In the genomic region with DNA sequence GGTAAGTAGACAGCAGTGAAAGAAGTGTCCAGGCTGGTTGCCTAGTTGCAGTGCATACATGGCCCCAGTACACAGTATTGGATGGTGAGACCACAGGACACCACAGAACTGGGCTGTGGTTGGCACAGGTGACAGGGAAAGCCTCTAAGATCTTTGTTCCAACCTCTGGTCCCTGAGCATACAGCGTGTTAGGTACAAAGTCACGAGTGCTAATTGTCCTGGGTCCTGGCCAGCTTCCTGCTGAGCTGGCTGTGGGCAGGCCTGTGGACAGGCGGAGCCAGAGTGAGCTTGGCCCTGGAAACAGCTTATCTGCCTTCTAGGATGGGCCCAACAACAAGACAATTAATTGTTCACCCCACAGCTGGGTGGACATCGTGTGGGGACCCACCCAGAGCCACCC, we compare ENCODE assay signal across 8 mouse cellular contexts. TPM values are rescaled to one million over a fixed set of nuclear protein-coding genes. Genes with fewer than 3 reads are reported as not detected.
DNase-seq lines count a peak whose midpoint lies in the region; ATAC-seq and TF ChIP-seq lines count a peak whose summit lies in the region.

No protein-coding gene starts in this region.

- H3K9me3 ChIP-seq in hindbrain, embryonic 10.5 days, result no peaks in the 10 kb centered on the region
- no peaks in the 10 kb centered on the region for H3K9me3 ChIP-seq in hindbrain, embryonic 11.5 days (ENCODE audit: control insufficient read depth, low read length)
- no peaks in the 10 kb centered on the region for H3K9me3 ChIP-seq in kidney, postnatal 0 days (replicated peaks; ENCODE audit: low read length)
- H3K9me3 ChIP-seq in limb, embryonic 10.5 days (replicated peaks), result no peaks in the 10 kb centered on the region

- 60% methylated on average over 4 of the region's 4 CpGs for WGBS in hindbrain, embryonic 10.5 days
- WGBS in hindbrain, embryonic 11.5 days, result 64% methylated on average over 4 of the region's 4 CpGs
- 68% methylated on average over 4 of the region's 4 CpGs for whole genome bisulfite sequencing in kidney, postnatal 0 days
- 86% methylated on average over 4 of the region's 4 CpGs for WGBS in limb, embryonic 10.5 days

- no peak for ATAC-seq in hindbrain, embryonic 11.5 days (ENCODE audit: low FRiP score)
- ATAC-seq in kidney, postnatal 0 days (replicated peaks; ENCODE audit: low FRiP score, low read depth), result peak; percentile 63; the same call in 1 of the 2 replicates

- no peak for DNase-seq in hindbrain, embryonic 10.5 days (ENCODE audit: low spot score)
- DNase-seq in hindbrain, embryonic 11.5 days (ENCODE audit: low spot score), result no peak
- DNase-seq in Muller cell, postnatal 12 days (ENCODE audit: inconsistent ontology term), result peak; percentile 56
- peak; percentile 80 to 87 for DNase-seq in cerebellum, postnatal 25 days
- DNase-seq in kidney, postnatal 0 days (ENCODE audit: low spot score), result peak; percentile 27
- DNase-seq in c-Kit-positive CD71-positive TER-119-positive erythroid progenitor cells, embryonic 14.5 days (ENCODE audit: low spot score), result no peak
- DNase-seq in gastrocnemius, postnatal 10 days, result no peak
- no peak for DNase-seq in limb, embryonic 10.5 days (ENCODE audit: low spot score)

- TF ChIP-seq CTCF in kidney, postnatal 0 days (IDR thresholded peaks at IDR 0.05; ENCODE audit: low read depth), result no peak

- no peak overlapping the region for H3K4me2 ChIP-seq in hindbrain, embryonic 11.5 days (replicated peaks; ENCODE audit: low read depth, low read length)
- no peak overlapping the region for H3K4me2 ChIP-seq in kidney, postnatal 0 days (ENCODE audit: low read length)

- no peaks in the 10 kb centered on the region for H3K36me3 ChIP-seq in hindbrain, embryonic 10.5 days
- H3K36me3 ChIP-seq in hindbrain, embryonic 11.5 days (ENCODE audit: control insufficient read depth, insufficient read depth, low read length), result no peaks in the 10 kb centered on the region
- H3K36me3 ChIP-seq in kidney, postnatal 0 days (ENCODE audit: insufficient read depth, low read length), result no peaks in the 10 kb centered on the region
- 0 out of 2 replicates have a peak, but pooled peaks cover 5% of the 10 kb centered on the region for H3K36me3 ChIP-seq in limb, embryonic 10.5 days

- H3K4me1 ChIP-seq in hindbrain, embryonic 10.5 days (replicated peaks), result peaks cover 33% of the 10 kb centered on the region
- 0 out of 2 replicates have a peak, but pooled peaks cover 3% of the 10 kb centered on the region for H3K4me1 ChIP-seq in hindbrain, embryonic 11.5 days (replicated peaks; ENCODE audit: control insufficient read depth, insufficient read depth, low read length)
- peaks cover 6% of the 10 kb centered on the region; the same call in 1 of the 2 replicates for H3K4me1 ChIP-seq in kidney, postnatal 0 days (replicated peaks; ENCODE audit: insufficient read depth, low read length)
- peaks cover 3% of the 10 kb centered on the region; the same call in 1 of the 2 replicates for H3K4me1 ChIP-seq in limb, embryonic 10.5 days

- H3K4me3 ChIP-seq in hindbrain, embryonic 10.5 days, result no peak overlapping the region
- H3K4me3 ChIP-seq in hindbrain, embryonic 11.5 days (ENCODE audit: low read depth, low read length), result no peak overlapping the region
- H3K4me3 ChIP-seq in kidney, postnatal 0 days (replicated peaks; ENCODE audit: low read depth, low read length), result no peak overlapping the region
- no peak overlapping the region for H3K4me3 ChIP-seq in limb, embryonic 10.5 days

- H3K27me3 ChIP-seq in hindbrain, embryonic 10.5 days (ENCODE audit: insufficient read depth, poor library complexity, severe bottlenecking), result peaks cover 7% of the 10 kb centered on the region; the same call in 1 of the 2 replicates
- 0 out of 2 replicates have a peak, but pooled peaks cover 5% of the 10 kb centered on the region for H3K27me3 ChIP-seq in hindbrain, embryonic 11.5 days (ENCODE audit: control insufficient read depth, insufficient read depth, low read length)
- H3K27me3 ChIP-seq in kidney, postnatal 0 days (ENCODE audit: insufficient read depth, low read length), result no peaks in the 10 kb centered on the region
- no peaks in the 10 kb centered on the region for H3K27me3 ChIP-seq in limb, embryonic 10.5 days (ENCODE audit: low read depth, poor library complexity, severe bottlenecking)

- H3K27ac ChIP-seq in hindbrain, embryonic 10.5 days, result peak overlapping the region; percentile 45; the same call in 1 of the 2 replicates
- no peak overlapping the region for H3K27ac ChIP-seq in hindbrain, embryonic 11.5 days (ENCODE audit: low read depth, low read length)
- H3K27ac ChIP-seq in kidney, postnatal 0 days, result 0 out of 2 replicates have a peak overlapping the region, but pooled peaks have one; percentile 10
- no peak overlapping the region for H3K27ac ChIP-seq in limb, embryonic 10.5 days

- no peak overlapping the region for H3K9ac ChIP-seq in hindbrain, embryonic 11.5 days (ENCODE audit: low read depth, low read length)
- no peak overlapping the region for H3K9ac ChIP-seq in kidney, postnatal 0 days (ENCODE audit: low read depth, low read length)

RNA-seq across cellular contexts. Expression of gene Fam83g, which starts 16.0 kb away (rescaled TPM):
- 0.68 and 1.8 TPM in 2 replicates for polyA plus RNA-seq in hindbrain, embryonic 10.5 days (2016; fragmentation: Nextera tagmentation; extraction: Ambion mirVana)
- polyA plus RNA-seq in hindbrain, embryonic 11.5 days (2014; fragmentation: Nextera tagmentation; extraction: Ambion mirVana), result 0.18 and 0.31 TPM in 2 replicates
- polyA plus RNA-seq in kidney, postnatal 0 days (2015; fragmentation: Nextera tagmentation; extraction: Ambion mirVana), result 2.7 and 2.9 TPM in 2 replicates
- under 1 TPM; 0.16 to 0.41 TPM for total RNA-seq in gastrocnemius, postnatal 10 days (2021)
- polyA plus RNA-seq in limb, embryonic 10.5 days (2016; fragmentation: Nextera tagmentation; extraction: Ambion mirVana), result 2.2 and 2.4 TPM in 2 replicates

RNA-seq across cellular contexts. Expression of gene Slc5a10, which starts 20.7 kb away (rescaled TPM):
- polyA plus RNA-seq in hindbrain, embryonic 10.5 days (2016; fragmentation: Nextera tagmentation; extraction: Ambion mirVana), result 0.09 TPM in 1 of 2 replicates, not detected in the other
- polyA plus RNA-seq in hindbrain, embryonic 11.5 days (2014; fragmentation: Nextera tagmentation; extraction: Ambion mirVana), result 0.09 TPM in 1 of 2 replicates, not detected in the other
- 19.6 and 21.2 TPM in 2 replicates for polyA plus RNA-seq in kidney, postnatal 0 days (2015; fragmentation: Nextera tagmentation; extraction: Ambion mirVana)
- total RNA-seq in gastrocnemius, postnatal 10 days (2021), result not detected
- 0.08 and 0.11 TPM in 2 replicates for polyA plus RNA-seq in limb, embryonic 10.5 days (2016; fragmentation: Nextera tagmentation; extraction: Ambion mirVana)

RNA-seq across cellular contexts. Expression of gene Grap, which starts 46.9 kb away (rescaled TPM):
- 7.8 and 8.6 TPM in 2 replicates for polyA plus RNA-seq in hindbrain, embryonic 10.5 days (2016; fragmentation: Nextera tagmentation; extraction: Ambion mirVana)
- 5.3 and 6.8 TPM in 2 replicates for polyA plus RNA-seq in hindbrain, embryonic 11.5 days (2014; fragmentation: Nextera tagmentation; extraction: Ambion mirVana)
- 8.2 and 9.1 TPM in 2 replicates for polyA plus RNA-seq in kidney, postnatal 0 days (2015; fragmentation: Nextera tagmentation; extraction: Ambion mirVana)
- total RNA-seq in gastrocnemius, postnatal 10 days (2021), result 1 to 10 TPM; 7.0 to 8.0 TPM
- polyA plus RNA-seq in limb, embryonic 10.5 days (2016; fragmentation: Nextera tagmentation; extraction: Ambion mirVana), result 6.9 and 7.1 TPM in 2 replicates

Comparison
In these comparisons a context has a peak if more than half of its experiments do, and no peak if none do; other contexts are left out.
1. H3K27ac ChIP-seq: peak in hindbrain, embryonic 10.5 days (single experiment) and kidney, postnatal 0 days (single experiment); none in hindbrain, embryonic 11.5 days (single experiment) and limb, embryonic 10.5 days (single experiment).
2. DNase-seq: peak in Muller cell, postnatal 12 days (single experiment), cerebellum, postnatal 25 days (2 of 2) and kidney, postnatal 0 days (single experiment); none in hindbrain, embryonic 10.5 days (single experiment), hindbrain, embryonic 11.5 days (single experiment), c-Kit-positive CD71-positive TER-119-positive erythroid progenitor cells, embryonic 14.5 days (single experiment), gastrocnemius, postnatal 10 days (single experiment) and limb, embryonic 10.5 days (single experiment).
3. RNA of gene Slc5a10, which starts 20.7 kb away (polyA plus RNA-seq): 19.6 to 21.2 TPM in kidney, postnatal 0 days; 0.09 TPM in hindbrain, embryonic 11.5 days, 0.08 to 0.11 TPM in limb, embryonic 10.5 days and 0.09 TPM in hindbrain, embryonic 10.5 days; every median in the first group is over 10 times any median in the second.